Mouse (Mus musculus): ENCODE results near the gene Gm17728.

GRCm38 (mm10) chr17:9460904-9461303 lies 39.0 kb downstream of the Gm17728 start:
- TF ChIP-seq KAT2A (conservative IDR thresholded peaks at IDR 0.05; ENCODE audit: low read depth, low read length) (no peak), MYC (IDR thresholded peaks at IDR 0.05; ENCODE audit: low read depth, low read length) (no peak), GATA1 (IDR thresholded peaks at IDR 0.05; ENCODE audit: low read depth, low read length) (no peak), BHLHE40 (IDR thresholded peaks at IDR 0.05; ENCODE audit: borderline replicate concordance, low read depth, low read length) (no peak), ZC3H11A (IDR thresholded peaks at IDR 0.05; ENCODE audit: low read depth, low read length) (no peak), CTCF (IDR thresholded peaks at IDR 0.05 in 2 of 3, conservative IDR thresholded peaks at IDR 0.05 in 1 of 3; ENCODE audit: control insufficient read depth in 1 of 3, insufficient read depth in 1 of 3, low read depth in 2 of 3, low read length in 3 of 3, poor library complexity in 1 of 3, severe bottlenecking in 1 of 3) (no peak)
